Mouse (Mus musculus): ENCODE data around the gene Lrfn1. TPM values are rescaled to one million over a fixed set of nuclear protein-coding genes. Genes with fewer than 3 reads are reported as not detected.

The Lrfn1 gene
- total and polyA plus RNA-seq, 3 experiments, result 0.68 to 1.3 (median 0.73) TPM

- peak; percentile 100 for DNase-seq
- peak overlapping the region; percentile 83 for H3K9ac ChIP-seq (ENCODE audit: low read depth, low read length)
- intact Hi-C loops (cut with DNase I), result no loop called here
- no peaks in the 10 kb centered on the region for H3K27me3 ChIP-seq (ENCODE audit: control insufficient read depth, insufficient read depth, low read length)
- peaks cover 31% of the 10 kb centered on the region for H3K36me3 ChIP-seq (ENCODE audit: control insufficient read depth, insufficient read depth, low read length)
- H3K4me3 ChIP-seq, result peak overlapping the region; percentile 66
- peaks cover 2% of the 10 kb centered on the region for H3K4me1 ChIP-seq (ENCODE audit: control insufficient read depth, insufficient read depth, low read length)
- peaks cover 6% of the 10 kb centered on the region for H3K79me2 ChIP-seq (replicated peaks; ENCODE audit: control insufficient read depth, insufficient read depth, low read length)
- peak overlapping the region; percentile 78 for H3K27ac ChIP-seq
- TF ChIP-seq EP300 (IDR thresholded peaks at IDR 0.05; ENCODE audit: insufficient read depth, low read depth, low read length), result peak; percentile 49
- peak; percentile 63 for TF ChIP-seq POLR2A (IDR thresholded peaks at IDR 0.05; ENCODE audit: insufficient read depth, low read depth, low read length)
- TF ChIP-seq CTCF (IDR thresholded peaks at IDR 0.05), result peak; percentile 78
- WGBS, result under 1% methylated on average over 64 of the region's 64 CpGs
Measured at GRCm38 (mm10) chr7:28436271-28436904, 15.4 kb upstream of the Lrfn1 start.

GRCm38 (mm10) chr7:28436932-28437570, 14.7 kb upstream of the Lrfn1 start, which contains the start of gene Gmfg:
Gmfg (plus strand) TSS chr7:28437447.
- peak within 1 kb of the TSS; percentile 78 for H3K27ac ChIP-seq
- intact Hi-C loops (cut with DNase I), result no loop called here

GRCm38 (mm10) chr7:28437964-28438363, 13.8 kb upstream of the Lrfn1 start:
- H3K36me3 ChIP-seq (ENCODE audit: control insufficient read depth, insufficient read depth, low read length), result peaks cover 15% of the 10 kb centered on the region
- no peak overlapping the region for H3K9ac ChIP-seq (ENCODE audit: low read depth, low read length)
- intact Hi-C loops (cut with DNase I), result no loop called here
- TF ChIP-seq POLR2A (IDR thresholded peaks at IDR 0.05; ENCODE audit: insufficient read depth, low read depth, low read length), result no peak
- no peak for TF ChIP-seq CTCF (IDR thresholded peaks at IDR 0.05)
- TF ChIP-seq EP300 (IDR thresholded peaks at IDR 0.05; ENCODE audit: insufficient read depth, low read depth, low read length), result no peak
- H3K4me3 ChIP-seq, result no peak overlapping the region
- no peak for DNase-seq
- peaks cover 5% of the 10 kb centered on the region for H3K79me2 ChIP-seq (replicated peaks; ENCODE audit: control insufficient read depth, insufficient read depth, low read length)
- peaks cover 2% of the 10 kb centered on the region for H3K4me1 ChIP-seq (ENCODE audit: control insufficient read depth, insufficient read depth, low read length)
- H3K27me3 ChIP-seq (ENCODE audit: control insufficient read depth, insufficient read depth, low read length), result no peaks in the 10 kb centered on the region
- no peak overlapping the region for H3K27ac ChIP-seq

More at GRCm38 (mm10) chr7:28436932-28437570, 14.7 kb upstream of the Lrfn1 start, which contains the start of gene Gmfg:
- 4% methylated on average over 16 of the region's 16 CpGs for WGBS
- Histone ChIP-seq H3K36me3 (ENCODE audit: control insufficient read depth, insufficient read depth, low read length) (peaks cover 24% of the 10 kb centered on the region), H3K4me3 (peak within 1 kb of the TSS; percentile 66), H3K27me3 (ENCODE audit: control insufficient read depth, insufficient read depth, low read length) (no peaks in the 10 kb centered on the region), H3K79me2 (replicated peaks; ENCODE audit: control insufficient read depth, insufficient read depth, low read length) (peaks cover 6% of the 10 kb centered on the region), H3K4me1 (ENCODE audit: control insufficient read depth, insufficient read depth, low read length) (peaks cover 2% of the 10 kb centered on the region), H3K9ac (ENCODE audit: low read depth, low read length) (peak within 1 kb of the TSS; percentile 71)
- DNase-seq, result peak in 1 of 2 experiments; percentile 87
- TF ChIP-seq CTCF (IDR thresholded peaks at IDR 0.05) (peak; percentile 51), POLR2A (IDR thresholded peaks at IDR 0.05; ENCODE audit: insufficient read depth, low read depth, low read length) (no peak; the same call in none of the 2 replicates)

GRCm38 (mm10) chr7:28438771-28439170, 13.0 kb upstream of the Lrfn1 start:
- 96% methylated on average over 2 of the region's 2 CpGs for WGBS

GRCm38 (mm10) chr7:28440739-28441138, 11.0 kb upstream of the Lrfn1 start:
- Histone ChIP-seq H3K4me1 (ENCODE audit: control insufficient read depth, insufficient read depth, low read length) (no peaks in the 10 kb centered on the region; the same call in none of the 2 replicates), H3K9ac (ENCODE audit: low read depth, low read length) (peak overlapping the region; percentile 47; the same call in 1 of the 2 replicates), H3K27ac (peak overlapping the region; percentile 59), H3K36me3 (ENCODE audit: control insufficient read depth, insufficient read depth, low read length) (no peaks in the 10 kb centered on the region), H3K27me3 (ENCODE audit: control insufficient read depth, insufficient read depth, low read length) (no peaks in the 10 kb centered on the region), H3K4me3 (no peak overlapping the region), H3K79me2 (replicated peaks; ENCODE audit: control insufficient read depth, insufficient read depth, low read length) (no peaks in the 10 kb centered on the region)
- 37% methylated on average over 2 of the region's 2 CpGs for WGBS
- TF ChIP-seq POLR2A (IDR thresholded peaks at IDR 0.05; ENCODE audit: insufficient read depth, low read depth, low read length), result peak; percentile 55
- TF ChIP-seq EP300 (IDR thresholded peaks at IDR 0.05; ENCODE audit: insufficient read depth, low read depth, low read length), result no peak
- intact Hi-C loops (cut with DNase I), result no loop called here
- peak; percentile 50 to 74 for DNase-seq

More at GRCm38 (mm10) chr7:28438771-28439170, 13.0 kb upstream of the Lrfn1 start:
- H3K27me3 ChIP-seq (ENCODE audit: control insufficient read depth, insufficient read depth, low read length), result no peaks in the 10 kb centered on the region
- H3K27ac ChIP-seq, result no peak overlapping the region
- no peak for TF ChIP-seq EP300 (IDR thresholded peaks at IDR 0.05; ENCODE audit: insufficient read depth, low read depth, low read length)
- TF ChIP-seq POLR2A (IDR thresholded peaks at IDR 0.05; ENCODE audit: insufficient read depth, low read depth, low read length), result no peak
- TF ChIP-seq CTCF (IDR thresholded peaks at IDR 0.05), result no peak
- no peak for DNase-seq
- H3K9ac ChIP-seq (ENCODE audit: low read depth, low read length), result no peak overlapping the region
- intact Hi-C loops (cut with DNase I), result no loop called here
- H3K4me3 ChIP-seq, result no peak overlapping the region
- no peaks in the 10 kb centered on the region; the same call in none of the 2 replicates for H3K4me1 ChIP-seq (ENCODE audit: control insufficient read depth, insufficient read depth, low read length)
- peaks cover 11% of the 10 kb centered on the region for H3K36me3 ChIP-seq (ENCODE audit: control insufficient read depth, insufficient read depth, low read length)
- peaks cover 2% of the 10 kb centered on the region; the same call in 1 of the 2 replicates for H3K79me2 ChIP-seq (replicated peaks; ENCODE audit: control insufficient read depth, insufficient read depth, low read length)

All from heart, adult 2 months (tissue).